Mouse (Mus musculus) layer of hippocampus, adult 9-10 months (tissue): ENCODE data around the gene Ttc8.

Experiments
- DNase-seq: peaks from one replicate; pipeline ENCODE4 v3.0.0; 2022; ENCODE audit warnings: low spot score

Ttc8 gene

DNA sequence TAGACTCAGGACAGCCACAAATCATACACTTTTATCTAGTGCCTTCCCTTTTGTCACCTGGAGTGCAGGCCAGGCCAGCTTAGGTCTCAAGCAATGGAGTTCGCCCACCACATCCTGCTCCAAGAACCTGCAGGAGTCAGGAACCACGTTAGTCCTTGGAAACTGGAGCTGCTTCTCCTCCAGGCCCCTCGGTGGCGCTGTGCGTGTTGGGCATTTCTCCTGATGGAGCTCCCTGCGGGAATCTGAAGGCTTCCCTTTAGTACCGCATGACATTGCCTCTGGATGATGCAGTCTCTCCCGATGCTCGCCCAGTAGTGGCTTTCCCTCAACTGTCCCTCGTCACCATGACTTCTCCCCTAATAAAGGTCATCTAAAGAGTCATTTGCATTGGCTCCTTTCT, 53.1 kb downstream of the Ttc8 start:
- no peak for DNase-seq

DNA sequence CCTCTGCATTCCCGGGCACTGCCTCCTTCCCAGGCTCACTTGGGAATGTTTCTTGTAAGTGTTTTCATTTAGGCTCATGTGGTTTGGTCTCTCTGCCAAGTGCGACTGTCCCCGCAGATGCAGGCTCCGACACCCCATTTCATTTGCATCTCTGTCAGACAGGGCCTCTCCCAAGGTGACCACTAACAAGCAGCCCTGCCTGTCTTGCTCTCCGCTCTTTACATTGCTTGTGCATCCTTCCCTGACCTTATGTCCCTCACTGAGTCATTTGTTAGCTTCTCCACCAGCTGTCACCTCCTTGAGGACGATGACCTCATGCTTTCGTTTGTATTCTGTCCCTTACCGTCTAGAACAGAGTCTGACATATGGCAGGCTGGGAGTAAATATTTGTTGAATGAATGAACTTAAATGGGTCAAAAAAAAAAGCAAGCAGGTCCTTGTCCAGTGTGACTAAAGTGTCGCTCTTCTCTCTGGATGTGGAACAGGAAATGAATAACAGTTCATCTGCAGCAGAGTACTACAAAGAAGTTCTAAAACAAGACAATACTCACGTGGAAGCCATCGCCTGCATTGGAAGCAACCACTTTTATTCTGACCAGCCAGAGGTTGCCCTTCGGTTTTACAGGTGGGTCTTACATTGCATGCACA, 53.9 kb downstream of the Ttc8 start:
- no peak for DNase-seq

GRCm38 (mm10) chr12:98981081-98981480, 60.7 kb downstream of the Ttc8 start:
- DNase-seq: no peak

- DNase-seq: no peak
These were observed 64.4 kb downstream of the Ttc8 start for GRCm38 (mm10) chr12:98984785-98985184.

- no peak for DNase-seq
These were observed 70.9 kb downstream of the Ttc8 start for GRCm38 (mm10) chr12:98991076-98991829.

DNA sequence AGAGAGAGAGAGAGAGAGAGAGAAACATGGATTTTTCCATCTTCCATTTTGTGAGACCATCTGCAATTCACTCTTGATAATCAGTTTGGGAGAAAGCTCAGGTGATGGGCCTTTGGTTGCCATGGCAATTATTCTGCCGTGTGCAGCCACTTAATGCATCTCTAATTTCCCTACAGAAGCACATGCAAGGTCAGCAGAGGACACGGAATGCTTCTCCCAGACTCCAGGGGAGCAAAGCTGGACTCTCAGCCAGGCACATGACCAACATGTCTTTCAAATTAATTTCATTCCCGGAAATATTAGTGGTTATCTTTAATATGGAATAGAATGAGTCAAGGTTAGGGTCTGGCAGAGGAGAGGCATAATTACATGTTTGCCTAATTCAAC, 71.4 kb downstream of the Ttc8 start:
- DNase-seq: no peak

DNA sequence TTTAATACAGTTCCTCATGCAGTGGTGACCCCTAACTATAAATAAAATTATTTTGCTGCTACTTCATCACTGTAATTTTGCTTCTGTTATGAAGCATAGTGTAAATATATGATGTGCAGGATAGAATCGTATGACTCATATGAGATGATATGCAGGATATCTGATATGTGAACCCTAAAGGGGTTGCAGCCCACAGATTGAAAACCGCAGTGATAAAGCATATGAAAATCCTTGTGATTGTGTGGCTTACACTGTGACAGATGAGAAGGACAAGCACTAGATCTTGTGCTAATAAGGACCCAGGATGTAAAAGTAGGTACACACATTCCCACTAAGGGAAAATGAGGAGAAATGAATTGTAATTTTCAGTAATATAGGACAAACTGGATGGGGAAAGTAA, 73.4 kb downstream of the Ttc8 start:
- no peak for DNase-seq

DNA sequence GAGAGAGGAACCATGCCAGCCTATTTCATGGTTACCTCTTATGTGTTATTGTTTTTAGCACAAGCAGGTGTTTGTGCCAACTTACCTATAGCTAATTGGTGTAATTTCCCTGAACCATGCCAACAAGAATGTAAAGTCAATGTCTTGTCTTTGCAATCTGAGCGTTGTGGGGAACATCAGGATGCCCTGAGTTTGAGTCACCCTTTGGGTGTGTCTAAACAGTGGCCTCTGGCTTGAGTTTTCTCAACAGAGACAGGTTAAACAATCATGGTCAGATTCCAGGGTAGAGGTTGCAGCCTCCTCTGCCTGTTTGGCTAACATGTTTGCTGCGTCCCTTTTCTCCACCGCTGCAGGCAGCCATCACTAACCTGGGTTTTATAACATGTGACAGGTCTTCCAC, 74.0 kb downstream of the Ttc8 start:
- DNase-seq: no peak

DNA sequence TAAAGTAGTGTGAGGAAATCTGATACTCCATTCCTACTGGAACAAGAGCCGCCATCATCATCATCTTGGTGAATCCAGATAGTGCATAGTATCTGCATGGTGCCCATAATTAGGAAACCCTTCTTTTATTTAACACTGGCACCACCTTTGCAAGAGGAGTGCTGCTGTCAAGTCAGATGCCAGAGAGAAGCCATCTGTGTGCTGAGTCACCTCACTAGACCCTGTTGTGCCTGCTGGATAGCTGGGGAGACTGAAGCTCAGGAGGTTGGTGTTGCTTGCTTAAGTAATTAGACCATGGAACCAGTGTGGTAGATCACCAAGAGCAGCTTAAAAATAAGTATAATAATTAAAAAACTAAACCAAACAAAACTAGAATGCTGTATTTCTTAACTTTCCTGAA, 75.5 kb downstream of the Ttc8 start:
- DNase-seq: no peak

DNA sequence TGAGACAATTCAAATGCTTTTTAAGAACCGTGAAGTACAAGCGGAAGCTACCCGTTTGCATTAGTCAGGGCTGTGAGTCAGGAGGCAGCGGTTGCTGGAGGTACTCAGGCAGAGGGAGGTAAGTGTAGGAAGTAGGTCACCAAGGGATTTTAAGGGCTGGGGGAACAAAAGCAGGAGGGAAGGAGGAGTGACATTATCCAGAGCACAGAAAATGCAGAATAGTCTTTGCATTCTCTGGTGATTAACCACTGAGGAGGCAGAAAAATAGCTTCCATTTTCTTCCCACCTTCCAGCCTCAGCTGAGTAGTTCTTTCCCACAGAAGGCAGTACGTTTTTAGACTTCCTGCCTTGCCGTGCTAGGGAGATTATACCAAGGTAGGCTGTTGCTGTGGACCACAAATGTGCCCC, 76.2 kb downstream of the Ttc8 start:
- no peak for DNase-seq

DNA sequence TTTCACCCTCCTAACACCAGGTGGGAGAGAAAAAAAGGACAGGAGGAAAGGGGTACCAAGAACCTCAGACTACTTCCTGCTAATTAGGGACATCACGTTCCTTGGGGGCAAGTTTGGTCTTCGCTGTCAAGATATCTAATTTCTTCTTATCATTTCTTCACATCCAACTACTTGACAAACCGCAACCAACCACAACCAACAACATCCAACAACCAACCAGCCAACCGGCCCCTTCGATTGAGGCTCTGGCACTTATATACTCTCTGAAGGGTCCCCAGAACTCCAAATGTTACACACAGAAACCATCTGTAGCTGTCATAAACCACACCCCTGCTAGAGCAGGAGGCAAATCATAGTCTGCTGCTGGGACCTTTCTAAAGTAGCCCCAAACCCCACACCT, 76.7 kb downstream of the Ttc8 start:
- DNase-seq: no peak

DNA sequence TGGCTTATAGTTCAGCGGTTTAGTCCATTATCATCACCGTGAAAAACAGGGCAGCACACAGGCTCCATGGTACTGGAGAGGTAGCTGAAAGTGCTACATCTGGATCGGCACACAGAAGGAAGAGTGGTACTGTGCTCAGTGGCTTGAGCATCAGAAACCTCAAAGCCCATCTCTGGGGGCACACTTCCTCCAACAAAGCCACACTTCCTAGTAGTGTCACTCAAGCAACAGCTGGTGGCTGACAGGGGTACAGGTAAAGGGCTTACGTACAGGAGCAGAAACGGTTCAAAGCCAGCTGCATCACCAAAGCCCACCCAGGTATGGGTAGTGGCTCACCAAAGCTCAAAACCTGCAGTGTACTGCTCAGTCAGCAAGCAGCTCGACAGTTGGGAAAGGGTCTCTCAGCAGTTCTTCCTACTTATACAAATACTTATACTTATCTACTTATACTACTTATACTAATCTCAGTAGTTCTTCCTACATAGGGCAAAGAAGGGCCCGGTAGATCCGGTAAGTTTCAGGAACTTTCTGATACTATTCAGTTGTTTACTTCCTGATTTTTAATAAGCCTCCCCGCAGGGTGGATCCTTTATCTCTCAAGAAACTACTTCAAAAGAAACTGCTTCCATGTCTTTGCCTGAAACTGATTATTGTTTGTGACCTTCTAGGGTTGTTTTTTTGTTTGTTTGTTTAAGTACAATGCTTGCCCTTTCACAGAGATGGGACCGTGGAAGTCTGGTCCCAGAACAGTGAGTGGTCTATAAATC, 78.5 kb downstream of the Ttc8 start:
- no peak for DNase-seq

DNA sequence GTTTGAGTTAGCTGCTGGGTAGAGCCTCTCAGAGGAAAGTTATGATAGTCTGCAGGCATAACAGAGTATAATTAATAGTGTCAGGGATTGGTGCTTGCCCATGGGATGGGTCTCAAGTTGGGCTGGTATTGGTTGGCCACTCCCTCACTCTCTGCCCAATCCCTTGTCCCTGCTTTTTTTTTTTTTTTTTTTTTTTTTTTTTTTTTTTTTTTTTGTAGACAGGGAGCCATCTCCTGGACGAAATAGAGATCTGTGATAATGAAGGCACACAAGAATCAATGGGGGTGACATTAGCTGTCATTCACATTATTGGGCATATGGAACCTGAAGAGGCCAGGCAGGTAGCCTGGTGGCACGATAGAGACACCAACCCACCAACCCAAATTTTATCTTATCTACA, 79.9 kb downstream of the Ttc8 start:
- DNase-seq: no peak

DNA sequence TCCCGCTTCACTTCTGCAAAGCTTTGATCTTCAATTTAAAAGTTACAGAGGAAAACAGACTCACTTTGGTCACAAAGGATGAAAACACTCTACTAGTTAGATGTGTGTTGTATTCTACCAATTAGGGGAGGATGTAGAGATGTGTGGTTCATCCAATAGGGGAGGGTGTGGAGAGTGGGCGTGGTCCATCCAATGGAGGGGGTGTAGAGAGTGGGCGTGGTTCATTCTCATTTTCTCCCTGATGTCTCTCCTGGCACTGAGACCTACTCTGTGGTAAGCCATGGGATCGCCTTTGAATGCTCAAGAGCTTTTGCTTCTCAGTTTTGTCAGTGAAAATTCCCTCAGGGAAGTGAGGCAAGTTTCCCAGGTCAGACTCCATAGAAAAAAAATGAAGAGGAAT, 82.7 kb downstream of the Ttc8 start:
- DNase-seq: no peak

DNA sequence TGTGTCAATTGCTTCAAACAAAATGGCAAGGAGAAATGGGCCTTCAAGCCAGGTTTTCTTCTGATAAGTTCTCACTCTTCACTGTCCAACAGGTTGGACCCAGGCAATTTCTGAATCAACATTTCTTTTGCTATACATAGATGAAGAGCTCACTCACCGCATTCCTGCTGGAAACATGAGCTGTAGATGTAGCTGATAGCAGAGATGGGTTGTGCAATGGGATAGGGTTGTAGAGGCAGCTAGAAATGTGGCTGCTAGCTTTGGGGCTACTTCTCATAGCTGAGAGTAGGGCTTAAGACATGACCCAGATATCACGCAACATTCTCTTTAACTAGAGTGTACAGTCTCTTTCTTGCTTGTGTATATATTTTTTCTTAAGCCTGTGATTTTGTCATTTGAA, 84.4 kb downstream of the Ttc8 start:
- DNase-seq: no peak

GRCm38 (mm10) chr12:99008786-99009185, 88.4 kb downstream of the Ttc8 start:
- no peak for DNase-seq

DNA sequence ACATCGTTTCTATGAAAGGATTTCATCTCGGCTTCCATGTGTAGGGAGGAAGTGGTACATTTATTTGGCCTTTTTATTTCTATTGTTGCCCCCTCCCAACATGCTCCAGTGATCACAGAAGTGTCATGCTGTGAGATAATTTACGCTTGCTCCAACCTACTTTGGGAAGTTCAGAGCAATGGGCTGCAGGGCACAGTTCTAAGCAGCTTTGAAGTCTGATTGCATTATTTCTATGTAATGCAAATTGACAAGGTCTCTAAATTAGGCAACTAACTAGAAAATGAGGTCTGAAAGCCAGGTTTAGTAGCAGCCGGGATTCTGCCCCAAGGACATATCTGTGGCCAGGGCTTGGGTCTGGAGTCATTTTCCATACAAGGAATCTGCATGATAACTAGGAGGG, 89.1 kb downstream of the Ttc8 start:
- DNase-seq: no peak

- no peak for DNase-seq
These were observed 89.7 kb downstream of the Ttc8 start for GRCm38 (mm10) chr12:99010044-99010443.

- no peak for DNase-seq
These were observed 90.9 kb downstream of the Ttc8 start for GRCm38 (mm10) chr12:99011161-99011861.

- DNase-seq: no peak
These were observed 95.5 kb downstream of the Ttc8 start for GRCm38 (mm10) chr12:99015870-99016269.

- no peak for DNase-seq
These were observed 104.1 kb downstream of the Ttc8 start for GRCm38 (mm10) chr12:99024430-99024960.

- no peak for DNase-seq
These were observed 105.9 kb downstream of the Ttc8 start for GRCm38 (mm10) chr12:99026291-99026690.
